Mouse (Mus musculus) splenic B cell, adult 2 months (primary cell): ENCODE measurements at regions not wholly inside any gene's neighbourhood (a gene's known extent, or its start where the extent isn't known, plus 50 kb on each side); places are given as distances from the start of the nearest gene placed in this dataset.

Source experiments
- DNase-seq: peaks from one replicate; pipeline ENCODE4 v3.0.0-alpha.2; 2011; ENCODE audit warnings: low read depth, low spot score
- H3K27me3 ChIP-seq: 2 replicates; pipeline ENCODE4 v1.6.1; 2012; ENCODE audit warnings: mild to moderate bottlenecking, low read length, moderate library complexity, mixed read lengths; ENCODE audit not compliant: control insufficient read depth, poor library complexity, insufficient read depth, severe bottlenecking
- H3K36me3 ChIP-seq: 2 replicates; pipeline ENCODE4 v1.6.1; 2012; ENCODE audit warnings: mild to moderate bottlenecking, low read length, moderate library complexity, mixed read lengths; ENCODE audit not compliant: control insufficient read depth, poor library complexity, insufficient read depth, severe bottlenecking

DNA sequence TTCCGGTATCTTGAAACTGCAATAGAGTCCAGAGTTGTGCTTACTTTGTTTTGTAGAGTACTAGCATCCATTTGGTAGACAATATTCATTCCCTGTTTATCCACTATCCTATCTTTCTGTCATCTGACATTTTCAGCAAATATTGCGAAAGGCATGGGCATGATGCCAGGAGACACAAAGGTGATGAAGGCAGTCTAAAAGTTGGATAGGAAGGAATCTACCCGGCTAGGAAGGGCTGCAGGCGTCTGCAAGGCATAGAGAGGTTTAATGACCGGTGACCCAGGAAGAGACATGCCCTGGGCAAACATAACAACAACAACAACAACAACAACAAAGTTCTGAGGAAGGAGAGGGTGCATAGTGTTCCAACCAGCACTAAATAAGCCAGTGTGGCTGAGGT is 139.4 kb downstream of the Nkx6-1 start:
- no peaks in the 10 kb centered on the region for H3K36me3 ChIP-seq
- no peak for DNase-seq
- H3K27me3 ChIP-seq = no peaks in the 10 kb centered on the region

DNA sequence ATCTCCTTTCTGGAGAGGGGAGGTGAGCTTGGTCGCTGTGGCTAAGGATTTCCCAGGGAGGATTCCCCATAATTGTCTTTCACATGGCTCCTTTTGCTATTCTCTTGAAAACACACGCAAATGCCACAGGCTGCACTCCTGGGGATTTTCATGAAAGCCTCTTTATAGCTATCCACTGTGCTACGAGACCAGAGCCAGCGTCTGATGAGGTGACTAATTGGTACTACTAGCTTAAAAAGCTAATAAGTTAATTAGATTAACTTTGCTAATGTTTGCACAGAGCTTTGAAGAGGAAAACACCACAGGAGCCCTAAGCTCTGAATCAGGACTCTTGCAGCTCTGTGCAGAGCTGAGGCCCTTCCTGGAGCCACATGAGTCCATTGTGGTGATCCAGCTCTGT is 140.1 kb downstream of the Nkx6-1 start:
- DNase-seq = no peak
- H3K27me3 ChIP-seq = no peaks in the 10 kb centered on the region
- no peaks in the 10 kb centered on the region for H3K36me3 ChIP-seq

DNA sequence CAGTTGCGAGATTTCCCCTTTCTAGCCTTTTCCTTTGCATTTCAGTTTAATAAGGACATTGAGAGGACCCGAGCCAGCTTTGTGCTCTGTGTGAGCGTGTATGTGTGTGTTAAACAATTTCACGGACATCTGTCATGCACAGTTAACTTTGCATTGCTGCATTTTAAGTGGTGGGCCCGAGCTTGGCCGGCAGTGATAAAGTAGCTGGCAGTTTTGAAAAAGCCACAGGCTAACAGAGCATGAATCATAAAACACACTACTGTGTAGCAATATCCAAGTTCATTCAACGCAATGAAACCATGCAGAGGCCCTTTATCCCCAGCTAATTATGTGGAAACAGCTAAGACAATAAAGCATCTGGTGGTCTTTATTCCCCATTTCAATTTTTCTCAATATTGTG is 140.9 kb downstream of the Nkx6-1 start:
- no peaks in the 10 kb centered on the region for H3K36me3 ChIP-seq
- no peaks in the 10 kb centered on the region for H3K27me3 ChIP-seq
- DNase-seq = no peak

DNA sequence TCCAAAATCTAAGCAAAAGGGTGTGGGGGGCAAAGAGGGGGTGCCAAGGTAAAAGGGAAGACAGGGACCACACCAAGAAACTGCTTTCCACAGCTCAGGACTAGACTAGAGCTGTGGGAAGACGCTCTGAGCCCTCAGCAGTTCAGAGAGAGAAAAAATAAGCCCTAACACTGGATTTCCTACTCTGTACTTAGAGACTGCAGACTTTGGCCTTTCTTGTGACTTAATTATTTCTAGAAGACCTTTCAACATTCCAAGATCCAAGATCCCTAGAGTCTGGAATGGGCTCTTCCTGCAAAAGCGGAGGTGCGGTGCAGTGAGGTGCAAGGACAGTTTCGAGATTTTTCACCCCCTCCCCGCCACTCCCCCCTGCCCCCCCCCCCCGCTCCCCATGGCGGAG is 141.3 kb downstream of the Nkx6-1 start:
- no peaks in the 10 kb centered on the region for H3K36me3 ChIP-seq
- no peaks in the 10 kb centered on the region for H3K27me3 ChIP-seq
- no peak for DNase-seq

GRCm38 (mm10) chr5:101520935-101521655 is 143.7 kb downstream of the Nkx6-1 start:
- no peaks in the 10 kb centered on the region for H3K27me3 ChIP-seq
- no peaks in the 10 kb centered on the region for H3K36me3 ChIP-seq
- DNase-seq = no peak

- no peaks in the 10 kb centered on the region for H3K36me3 ChIP-seq
- H3K27me3 ChIP-seq = no peaks in the 10 kb centered on the region
- DNase-seq = no peak
These were observed 145.8 kb downstream of the Nkx6-1 start for GRCm38 (mm10) chr5:101518791-101519547.

DNA sequence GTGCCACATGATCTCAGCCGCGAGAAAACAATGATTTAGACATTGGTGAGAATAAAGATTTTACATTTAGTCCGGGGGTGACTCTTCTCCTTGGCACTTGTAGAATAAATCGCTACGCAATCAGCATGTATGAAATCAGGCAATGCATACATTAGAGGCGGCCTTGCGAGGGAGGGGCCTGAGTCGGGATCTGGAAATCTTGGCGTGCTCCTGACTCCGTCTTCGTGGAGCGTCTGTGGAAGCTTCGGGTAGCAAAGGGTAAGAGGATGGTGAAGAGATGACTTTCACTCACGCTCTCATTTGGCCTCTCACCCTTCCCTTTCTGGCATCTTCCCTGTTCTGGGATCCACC is 167.1 kb downstream of the Nkx6-1 start:
- no peaks in the 10 kb centered on the region for H3K36me3 ChIP-seq
- no peak for DNase-seq
- H3K27me3 ChIP-seq = no peaks in the 10 kb centered on the region

DNA sequence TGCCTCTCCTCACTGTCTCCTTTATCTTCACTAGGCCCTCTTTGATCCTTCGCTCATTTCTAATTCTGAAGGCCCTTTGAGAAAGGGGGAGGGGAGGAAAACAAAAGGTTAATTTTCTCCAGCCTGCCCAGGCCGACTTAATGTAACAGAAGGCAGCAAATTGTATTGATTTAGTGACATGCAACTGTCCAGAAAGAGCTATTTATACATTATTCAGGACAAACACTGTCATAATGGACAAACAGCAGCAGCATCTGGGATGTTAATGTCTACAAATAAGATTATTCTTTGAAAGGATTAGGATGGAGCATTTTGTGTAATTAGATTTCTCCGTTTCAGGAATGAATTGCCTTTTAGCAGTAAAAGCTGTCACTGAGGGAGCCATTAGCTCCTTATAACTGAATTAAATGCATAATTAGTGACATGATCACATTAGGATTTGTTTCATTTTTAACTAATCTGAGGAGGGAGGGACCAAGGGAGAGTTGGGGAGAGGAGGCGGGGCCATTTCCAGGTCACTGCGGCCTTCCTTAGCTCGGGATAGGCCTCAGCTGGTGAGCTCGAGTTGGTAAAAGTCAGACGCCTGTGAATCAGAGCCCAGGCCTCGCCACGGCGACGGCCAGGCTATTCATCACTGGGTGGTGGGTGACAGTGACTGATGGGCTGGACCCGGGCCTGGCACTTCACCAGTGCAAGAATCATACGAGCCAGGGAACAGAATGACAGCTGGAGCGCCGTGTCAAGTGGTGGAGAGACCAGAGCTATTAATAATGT is 167.7 kb downstream of the Nkx6-1 start:
- H3K27me3 ChIP-seq = no peaks in the 10 kb centered on the region

DNA sequence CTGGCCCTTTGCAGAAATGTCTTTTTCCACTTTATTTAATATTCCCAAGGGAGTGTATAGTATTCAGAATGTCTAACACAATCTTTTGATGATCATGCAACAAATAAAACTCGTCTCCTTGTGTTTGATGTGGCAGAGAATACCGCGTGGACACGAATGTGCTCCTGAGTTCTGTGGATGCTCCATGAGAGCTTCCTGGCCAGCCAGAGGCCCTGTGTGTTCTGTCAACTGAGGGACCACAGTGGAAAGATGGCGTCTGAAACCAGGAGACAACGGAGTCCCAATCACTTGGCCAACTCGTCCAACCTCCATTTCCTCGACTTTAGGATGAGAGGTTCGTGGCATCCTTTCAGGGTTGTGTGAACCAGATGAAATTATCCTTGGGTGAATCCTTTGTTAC is 168.6 kb downstream of the Nkx6-1 start:
- H3K27me3 ChIP-seq = no peaks in the 10 kb centered on the region
- no peak for DNase-seq
- H3K36me3 ChIP-seq = no peaks in the 10 kb centered on the region

More for the DNA sequence above, 167.7 kb downstream of the Nkx6-1 start:
- DNase-seq = no peak
- H3K36me3 ChIP-seq = no peaks in the 10 kb centered on the region

DNA sequence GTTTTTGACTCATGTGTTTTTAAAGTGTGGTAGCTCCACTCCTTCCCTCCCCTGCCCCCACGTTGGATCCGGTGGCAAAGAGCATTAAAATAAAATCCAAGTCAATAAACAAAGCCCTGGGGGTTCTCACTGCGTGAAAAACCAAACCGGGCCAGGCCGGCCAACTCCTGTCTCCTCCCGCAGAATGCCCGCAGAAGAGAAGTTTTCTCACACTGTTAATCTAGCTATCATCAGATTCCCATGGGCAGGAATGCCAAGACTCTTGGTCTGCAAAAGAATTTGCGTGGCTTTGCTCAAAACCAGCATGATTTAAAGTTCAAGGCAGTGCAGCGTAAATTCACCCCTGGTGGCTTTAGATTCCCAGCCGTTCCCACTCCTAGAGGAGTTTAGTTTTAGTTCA is 219.0 kb downstream of the Nkx6-1 start:
- no peaks in the 10 kb centered on the region for H3K27me3 ChIP-seq
- H3K36me3 ChIP-seq = no peaks in the 10 kb centered on the region
- no peak for DNase-seq

DNA sequence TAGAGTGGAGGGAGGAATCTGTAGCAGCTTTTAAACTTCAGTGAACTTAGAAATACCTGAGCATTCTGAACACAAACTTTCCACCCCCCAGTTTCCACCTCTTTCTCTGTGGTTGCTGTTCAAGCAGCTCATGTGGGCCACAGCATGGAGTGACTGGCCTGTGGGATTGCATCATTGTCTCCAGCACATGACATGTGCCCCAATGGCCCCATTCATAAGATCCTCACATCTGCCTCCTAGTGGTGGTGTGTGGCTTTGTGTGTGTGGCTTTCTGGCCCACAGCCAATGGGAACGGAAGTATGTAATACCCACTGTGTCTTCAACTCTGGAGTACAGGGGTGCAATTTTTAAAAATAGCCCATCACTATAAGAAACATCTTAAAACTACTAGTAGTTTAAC is 223.0 kb downstream of the Nkx6-1 start:
- no peak for DNase-seq
- Histone ChIP-seq H3K27me3 (no peaks in the 10 kb centered on the region), H3K36me3 (no peaks in the 10 kb centered on the region)

DNA sequence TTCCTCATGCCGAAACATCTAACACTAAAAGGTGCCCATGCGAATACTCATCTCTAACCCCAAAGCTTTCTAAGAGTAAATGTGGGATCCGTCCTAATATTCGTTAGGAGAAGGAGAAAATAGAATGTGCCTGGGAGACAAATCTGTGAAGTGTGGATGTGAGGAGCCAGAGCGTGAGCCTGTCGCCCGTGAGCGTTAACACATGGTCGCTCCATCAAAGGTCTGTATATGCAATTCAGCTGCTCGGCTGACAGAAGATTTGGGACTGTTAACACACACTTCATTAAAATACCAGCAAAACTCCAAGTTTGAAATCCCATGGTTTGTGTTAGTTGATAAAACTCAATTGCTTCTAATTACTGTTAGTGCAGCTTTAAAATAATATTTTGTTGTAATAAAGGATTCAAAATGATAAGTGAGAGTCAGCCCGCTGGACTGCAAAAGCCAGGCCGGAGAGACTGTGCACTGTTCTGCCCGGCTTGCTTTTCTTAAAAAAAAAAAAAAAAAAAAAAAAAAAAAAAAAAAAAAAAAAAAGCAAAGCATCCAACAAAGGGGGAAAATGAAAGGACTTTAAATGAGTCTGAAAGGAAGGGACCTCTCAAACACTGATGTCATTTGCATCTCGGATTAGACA is 227.0 kb downstream of the Nkx6-1 start:
- H3K36me3 ChIP-seq = no peaks in the 10 kb centered on the region
- no peaks in the 10 kb centered on the region for H3K27me3 ChIP-seq
- DNase-seq = no peak

GRCm38 (mm10) chr5:101426067-101426771 is 238.6 kb downstream of the Nkx6-1 start:
- H3K36me3 ChIP-seq = no peaks in the 10 kb centered on the region
- no peak for DNase-seq
- H3K27me3 ChIP-seq = no peaks in the 10 kb centered on the region

DNA sequence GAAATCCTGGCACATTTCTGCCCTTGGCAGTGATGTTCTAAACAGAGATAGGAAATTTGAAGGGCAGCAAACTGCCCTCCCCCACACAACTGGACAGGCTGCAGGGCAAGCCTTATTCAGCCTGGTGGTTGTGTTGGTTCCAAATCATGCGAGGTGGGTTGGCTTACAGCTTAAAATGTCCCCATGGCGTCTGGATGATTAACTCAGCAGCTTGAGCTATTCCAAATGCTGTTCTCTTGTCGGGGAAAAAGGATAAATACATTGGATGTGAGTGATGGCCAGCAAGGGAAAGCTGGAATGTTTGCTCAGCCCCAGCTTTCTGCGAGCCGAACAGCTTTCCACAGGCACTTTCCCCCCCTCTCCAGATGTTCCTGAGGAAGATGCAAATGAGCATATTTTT is 280.5 kb downstream of the Nkx6-1 start:
- H3K27me3 ChIP-seq = no peaks in the 10 kb centered on the region
- DNase-seq = no peak
- no peaks in the 10 kb centered on the region for H3K36me3 ChIP-seq
